ENCODE assay signal across 11 mouse cellular contexts in genomic region chr5:111054848-111055428, GRCm38 (mm10).
A peak's percentile ranks its signal among the peaks of the same experiment; 100 is the strongest.
DNase-seq lines count a peak whose midpoint lies in the region; ATAC-seq and TF ChIP-seq lines count a peak whose summit lies in the region.
"Had no signal": no experiment of that assay in that cellular context is flagged by ENCODE, and none has a peak within 500 bp of the region (broad histone marks: within the 10 kb centered on the region; RNA-seq: fewer than 3 reads in every experiment).

No protein-coding gene starts in this region.

- no peaks in the 10 kb centered on the region for H3K27me3 ChIP-seq in limb, embryonic 12.5 days
- no peaks in the 10 kb centered on the region for H3K27me3 ChIP-seq in limb, embryonic 10.5 days (ENCODE audit: low read depth, poor library complexity, severe bottlenecking)
- H3K27me3 ChIP-seq in forebrain, embryonic 13.5 days = no peaks in the 10 kb centered on the region
- H3K27me3 ChIP-seq in limb, embryonic 14.5 days (ENCODE audit: control insufficient read depth, insufficient read depth, low read length) = no peaks in the 10 kb centered on the region
- H3K27me3 ChIP-seq: liver, embryonic 13.5 days had no signal

- ATAC-seq in limb, embryonic 12.5 days (ENCODE audit: insufficient number of reproducible peaks, insufficient read depth, low FRiP score, low TSS enrichment, low read depth) = no peak
- ATAC-seq in forebrain, embryonic 13.5 days = peak; percentile 20; the same call in 1 of the 2 replicates
- ATAC-seq in limb, embryonic 14.5 days (ENCODE audit: low FRiP score, low read depth) = no peak

- no peak overlapping the region for H3K9ac ChIP-seq in limb, embryonic 12.5 days (replicated peaks)
- H3K9ac ChIP-seq in forebrain, embryonic 13.5 days = peak overlapping the region; percentile 49
- H3K9ac ChIP-seq in limb, embryonic 14.5 days (ENCODE audit: low read depth, low read length, severe bottlenecking) = no peak overlapping the region
- H3K9ac ChIP-seq: liver, embryonic 13.5 days had no signal

- peak overlapping the region; percentile 42; the same call in 1 of the 2 replicates for H3K27ac ChIP-seq in limb, embryonic 12.5 days
- no peak overlapping the region for H3K27ac ChIP-seq in limb, embryonic 10.5 days
- peak overlapping the region; percentile 89 for H3K27ac ChIP-seq in forebrain, embryonic 13.5 days
- peak overlapping the region; percentile 9; the same call in 1 of the 2 replicates for H3K27ac ChIP-seq in limb, embryonic 14.5 days (replicated peaks; ENCODE audit: low read depth, low read length)
- H3K27ac ChIP-seq: heart, embryonic 10.5 days; liver, embryonic 13.5 days had no signal

- DNase-seq in limb, embryonic 10.5 days (ENCODE audit: low spot score) = no peak
- no peak for DNase-seq in limb, embryonic 14.5 days (ENCODE audit: low spot score)
- peak; percentile 54 for DNase-seq in retina, postnatal 1 day
- no peak for DNase-seq in gastrocnemius, postnatal 14 days
- DNase-seq in lung, postnatal 4 days = no peak
- no peak for DNase-seq in urinary bladder, postnatal 36 days (ENCODE audit: low spot score in 2 of 2)
- DNase-seq: kidney, postnatal 14 days; liver, embryonic 13.5 days had no signal

- WGBS in limb, embryonic 12.5 days = 68% methylated on average over 17 of the region's 17 CpGs
- WGBS in limb, embryonic 10.5 days = 80% methylated on average over 17 of the region's 17 CpGs
- WGBS in forebrain, embryonic 13.5 days = 26% methylated on average over 17 of the region's 17 CpGs
- 57% methylated on average over 17 of the region's 17 CpGs for WGBS in limb, embryonic 14.5 days

- H3K36me3 ChIP-seq in limb, embryonic 12.5 days = no peaks in the 10 kb centered on the region
- H3K36me3 ChIP-seq in limb, embryonic 10.5 days = no peaks in the 10 kb centered on the region
- H3K36me3 ChIP-seq in forebrain, embryonic 13.5 days (ENCODE audit: poor library complexity, severe bottlenecking) = no peaks in the 10 kb centered on the region
- no peaks in the 10 kb centered on the region for H3K36me3 ChIP-seq in limb, embryonic 14.5 days (ENCODE audit: control insufficient read depth, insufficient read depth, low read length)
- H3K36me3 ChIP-seq: heart, embryonic 10.5 days; liver, embryonic 13.5 days had no signal

- no peak overlapping the region for H3K4me2 ChIP-seq in limb, embryonic 12.5 days
- peak overlapping the region; percentile 51 for H3K4me2 ChIP-seq in forebrain, embryonic 13.5 days
- peak overlapping the region; percentile 5; the same call in 1 of the 2 replicates for H3K4me2 ChIP-seq in limb, embryonic 14.5 days (replicated peaks; ENCODE audit: low read depth, low read length, severe bottlenecking)
- H3K4me2 ChIP-seq: liver, embryonic 13.5 days had no signal

- no peak overlapping the region for H3K4me3 ChIP-seq in limb, embryonic 12.5 days (replicated peaks)
- H3K4me3 ChIP-seq in limb, embryonic 10.5 days = no peak overlapping the region
- peak overlapping the region; percentile 9 for H3K4me3 ChIP-seq in forebrain, embryonic 13.5 days
- H3K4me3 ChIP-seq in limb, embryonic 14.5 days (replicated peaks; ENCODE audit: low read length) = no peak overlapping the region
- H3K4me3 ChIP-seq: heart, embryonic 10.5 days; liver, embryonic 13.5 days had no signal

- intact Hi-C loops in gastrocnemius, postnatal 14 days (cut with DNase I; ENCODE audit: low total_unique reads) = no loop called here

- H3K9me3 ChIP-seq in limb, embryonic 12.5 days = no peaks in the 10 kb centered on the region
- no peaks in the 10 kb centered on the region for H3K9me3 ChIP-seq in limb, embryonic 10.5 days (replicated peaks)
- no peaks in the 10 kb centered on the region for H3K9me3 ChIP-seq in forebrain, embryonic 13.5 days (replicated peaks)
- H3K9me3 ChIP-seq in limb, embryonic 14.5 days (ENCODE audit: control insufficient read depth, low read length) = no peaks in the 10 kb centered on the region
- H3K9me3 ChIP-seq: heart, embryonic 10.5 days; liver, embryonic 13.5 days had no signal

- peaks cover 61% of the 10 kb centered on the region for H3K4me1 ChIP-seq in limb, embryonic 12.5 days (replicated peaks)
- peaks cover 63% of the 10 kb centered on the region for H3K4me1 ChIP-seq in limb, embryonic 10.5 days
- H3K4me1 ChIP-seq in forebrain, embryonic 13.5 days = peaks cover 77% of the 10 kb centered on the region
- peaks cover 45% of the 10 kb centered on the region for H3K4me1 ChIP-seq in limb, embryonic 14.5 days (ENCODE audit: control insufficient read depth, insufficient read depth, low read length)

- TF ChIP-seq POLR2A in limb, embryonic 14.5 days (IDR thresholded peaks at IDR 0.05; ENCODE audit: borderline replicate concordance, extremely low read depth, insufficient read depth, insufficient read length) = no peak
